Mouse (Mus musculus) spleen, adult 2 months (tissue): Measurements from ENCODE around the gene Car8.

Experiments
- CTCF ChIP-seq: fragments of 200-500 bp; IDR thresholded peaks from 2 replicates; pipeline ENCODE4 v1.5.1; 2011; ENCODE audit warnings: mild to moderate bottlenecking, inconsistent platforms; ENCODE audit not compliant: insufficient read depth, insufficient read length, insufficient replicate concordance; ENCODE audit errors: extremely low read depth
- POLR2A ChIP-seq: fragments of 200-500 bp; IDR thresholded peaks from 2 replicates; pipeline ENCODE4 v1.6.1; 2011; ENCODE audit warnings: low read depth, low read length, inconsistent platforms

GRCm38 (mm10) chr4:8239306-8239670 lies 447 bp upstream of the Car8 start:
- TF ChIP-seq POLR2A (no peak), CTCF (no peak)
